Mouse (Mus musculus) liver, postnatal 0 days (tissue): ENCODE results near the gene Edn2. TPM values are rescaled to one million over a fixed set of nuclear protein-coding genes. Genes with fewer than 3 reads are reported as not detected.
A peak's percentile ranks its signal among the peaks of the same experiment; 100 is the strongest.

Experiments used
- ATAC-seq: fragments of 200-750 bp; cut with Nextera tagmentation; 2 replicates; pipeline ENCODE4 v1.8.0; 2017; ENCODE audit warnings: mild to moderate bottlenecking, moderate library complexity
- DNase-seq: peaks from one replicate; pipeline ENCODE4 v3.0.0-alpha.2; 2016
- H3K27ac ChIP-seq: fragments of 300-500 bp; sonication (generic); 2 replicates; pipeline ENCODE4 v1.5.1; 2014; ENCODE audit warnings: antibody characterized with exemption, moderate library complexity, mild to moderate bottlenecking, low read depth
- H3K27me3 ChIP-seq: fragments of 300-500 bp; sonication (generic); 2 replicates; pipeline ENCODE4 v1.6.1; 2014; ENCODE audit warnings: low read length, control low read depth, mixed read lengths; ENCODE audit not compliant: insufficient read depth
- H3K36me3 ChIP-seq: fragments of 300-500 bp; sonication (generic); replicated peaks from 2 replicates; pipeline ENCODE4 v1.6.1; 2014; ENCODE audit warnings: mild to moderate bottlenecking, control low read depth, low read length, moderate library complexity, mixed read lengths; ENCODE audit not compliant: insufficient read depth
- H3K4me1 ChIP-seq: fragments of 300-500 bp; sonication (generic); 2 replicates; pipeline ENCODE4 v1.6.1; 2014; ENCODE audit warnings: antibody characterized with exemption, mild to moderate bottlenecking, control low read depth; ENCODE audit not compliant: insufficient read depth
- H3K4me2 ChIP-seq: fragments of 300-500 bp; sonication (generic); 2 replicates; pipeline ENCODE4 v1.6.1; 2014; ENCODE audit warnings: low read depth, mild to moderate bottlenecking, low read length, moderate library complexity, mixed read lengths
- H3K4me3 ChIP-seq: fragments of 300-500 bp; sonication (generic); 2 replicates; pipeline ENCODE4 v1.5.1; 2014; ENCODE audit warnings: low read depth, low read length
- H3K9ac ChIP-seq: fragments of 300-500 bp; sonication (generic); replicated peaks from 2 replicates; pipeline ENCODE4 v1.6.1; 2014; ENCODE audit warnings: mild to moderate bottlenecking, moderate library complexity
- H3K9me3 ChIP-seq: fragments of 300-500 bp; sonication (generic); 2 replicates; pipeline ENCODE4 v1.6.1; 2016; ENCODE audit warnings: mild to moderate bottlenecking, control low read depth, low read length, mixed read lengths
- CTCF ChIP-seq: sonication (generic); IDR thresholded peaks from 2 replicates; pipeline ENCODE4 v1.5.1; 2016; ENCODE audit warnings: antibody characterized with exemption, low read depth
- EP300 ChIP-seq: IDR thresholded peaks from 2 replicates; pipeline ENCODE4 v1.6.1; 2016; ENCODE audit warnings: antibody characterized with exemption, low read depth, mild to moderate bottlenecking
- WGBS: fragments of 180-500 bp; shearing (Covaris S2); extraction: QIAGEN DNeasy Blood & Tissue Kit; methylation state at CpG from one replicate; pipeline ENCODE4 v1.1.7; 2014; ENCODE audit not compliant: insufficient replicate concordance; 5-methylcytosine and 5-hydroxymethylcytosine counted together
- polyA plus RNA-seq: library from polyadenylated mRNA; unstranded; fragments of >200 nt; fragmentation: Nextera tagmentation; extraction: Ambion mirVana; gene quantifications from 2 replicates; pipeline ENCODE4 v1.2.1, GENCODE M21; 2015

Gene Edn2
- polyA plus RNA-seq, 1 experiment from 2014 or later = 0.07 TPM

GRCm38 (mm10) chr4:120163242-120163641 lies 2.2 kb downstream of the Edn2 start:
- no peak overlapping the region for H3K9ac ChIP-seq
- no peak overlapping the region for H3K4me2 ChIP-seq
- H3K27ac ChIP-seq = no peak overlapping the region
- DNase-seq (peak; percentile 59), ATAC-seq (no peak)
- H3K9me3 ChIP-seq = no peaks in the 10 kb centered on the region
- TF ChIP-seq CTCF (no peak), EP300 (no peak)
- H3K36me3 ChIP-seq = no peaks in the 10 kb centered on the region
- H3K4me1 ChIP-seq = no peaks in the 10 kb centered on the region
- H3K4me3 ChIP-seq = no peak overlapping the region
- 45% methylated on average over 11 of the region's 11 CpGs for WGBS
- 0 out of 2 replicates have a peak, but pooled peaks cover 3% of the 10 kb centered on the region for H3K27me3 ChIP-seq

DNA sequence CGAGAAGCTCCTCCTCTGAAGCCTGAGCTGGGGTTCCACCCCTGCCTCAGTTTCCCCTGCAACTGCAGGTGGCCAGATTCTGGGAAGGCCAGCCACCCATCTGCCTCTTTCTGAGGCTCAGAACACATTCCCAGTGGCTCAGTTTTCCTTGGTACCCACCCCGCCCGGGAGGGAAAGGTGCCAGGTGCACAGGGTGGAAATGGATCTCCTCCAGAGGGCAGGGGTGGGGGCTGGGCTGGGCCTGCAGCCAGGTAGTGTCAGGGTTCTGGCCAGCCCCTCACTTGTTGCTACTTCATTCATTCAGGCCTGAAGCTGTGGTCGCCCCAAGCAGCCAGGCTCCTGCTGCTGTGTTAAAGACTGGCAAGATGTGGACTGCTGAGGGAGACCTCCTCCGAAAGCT lies 3.3 kb downstream of the Edn2 start:
- H3K9ac ChIP-seq = no peak overlapping the region
- TF ChIP-seq CTCF (no peak), EP300 (no peak)
- H3K4me3 ChIP-seq = no peak overlapping the region
- 0 out of 2 replicates have a peak, but pooled peaks cover 3% of the 10 kb centered on the region for H3K27me3 ChIP-seq
- no peaks in the 10 kb centered on the region for H3K9me3 ChIP-seq
- H3K4me1 ChIP-seq = no peaks in the 10 kb centered on the region
- ATAC-seq (no peak), DNase-seq (no peak)
- H3K4me2 ChIP-seq = no peak overlapping the region
- WGBS = 73% methylated on average over 5 of the region's 5 CpGs
- H3K27ac ChIP-seq = no peak overlapping the region
- no peaks in the 10 kb centered on the region for H3K36me3 ChIP-seq

- Histone ChIP-seq H3K27ac (no peak overlapping the region), H3K4me1 (no peaks in the 10 kb centered on the region), H3K27me3 (no peaks in the 10 kb centered on the region), H3K4me2 (no peak overlapping the region), H3K4me3 (no peak overlapping the region), H3K9ac (no peak overlapping the region), H3K36me3 (no peaks in the 10 kb centered on the region), H3K9me3 (no peaks in the 10 kb centered on the region)
- ATAC-seq = no peak
- TF ChIP-seq EP300 = no peak
- TF ChIP-seq CTCF = no peak
- 84% methylated on average over 6 of the region's 6 CpGs for WGBS
- DNase-seq = no peak
Observed at GRCm38 (mm10) chr4:120167778-120168177, 6.8 kb downstream of the Edn2 start.

- WGBS = 72% methylated on average over 4 of the region's 4 CpGs
- H3K27me3 ChIP-seq = no peaks in the 10 kb centered on the region
Observed at GRCm38 (mm10) chr4:120168346-120168745, 7.3 kb downstream of the Edn2 start.

GRCm38 (mm10) chr4:120170387-120170936 lies 9.5 kb downstream of the Edn2 start:
- TF ChIP-seq CTCF (no peak), EP300 (no peak)
- Histone ChIP-seq H3K36me3 (no peaks in the 10 kb centered on the region), H3K4me3 (no peak overlapping the region), H3K9me3 (no peaks in the 10 kb centered on the region), H3K9ac (no peak overlapping the region), H3K27ac (no peak overlapping the region), H3K4me2 (no peak overlapping the region), H3K4me1 (no peaks in the 10 kb centered on the region), H3K27me3 (no peaks in the 10 kb centered on the region)
- WGBS = 44% methylated on average over 9 of the region's 9 CpGs
- no peak for DNase-seq
- ATAC-seq = no peak

More at GRCm38 (mm10) chr4:120168346-120168745, 7.3 kb downstream of the Edn2 start:
- no peaks in the 10 kb centered on the region for H3K36me3 ChIP-seq
- ATAC-seq (no peak), DNase-seq (no peak)
- H3K4me1 ChIP-seq = no peaks in the 10 kb centered on the region
- no peak overlapping the region for H3K4me3 ChIP-seq
- TF ChIP-seq EP300 = no peak
- H3K9me3 ChIP-seq = no peaks in the 10 kb centered on the region
- no peak overlapping the region for H3K4me2 ChIP-seq
- H3K27ac ChIP-seq = no peak overlapping the region
- no peak overlapping the region for H3K9ac ChIP-seq

- DNase-seq = no peak
- 43% methylated on average over 7 of the region's 7 CpGs for WGBS
- H3K9ac ChIP-seq = no peak overlapping the region
- H3K27me3 ChIP-seq = no peaks in the 10 kb centered on the region
- no peak overlapping the region for H3K4me2 ChIP-seq
- no peak for ATAC-seq
- TF ChIP-seq EP300 = no peak
- TF ChIP-seq CTCF = no peak
- no peaks in the 10 kb centered on the region for H3K9me3 ChIP-seq
- no peaks in the 10 kb centered on the region for H3K36me3 ChIP-seq
- H3K4me1 ChIP-seq = no peaks in the 10 kb centered on the region
- H3K27ac ChIP-seq = no peak overlapping the region
- H3K4me3 ChIP-seq = no peak overlapping the region
Observed at GRCm38 (mm10) chr4:120172050-120172684, 11.2 kb downstream of the Edn2 start.
